Mouse (Mus musculus) megakaryocyte, embryonic 14.5 days (primary cell): ENCODE measurements at regions not wholly inside any gene's neighbourhood (a gene's known extent, or its start where the extent isn't known, plus 50 kb on each side); places are given as distances from the start of the nearest gene placed in this dataset.

Experiments used
- H3K27me3 ChIP-seq: replicated peaks from 2 replicates; pipeline ENCODE3; 2012; ENCODE audit warnings: inconsistent platforms
- H3K36me3 ChIP-seq: replicated peaks from 2 replicates; pipeline ENCODE3; 2012; ENCODE audit warnings: low read length, inconsistent platforms, mixed read lengths
- H3K4me1 ChIP-seq: 2 replicates; pipeline ENCODE4 v1.6.1; 2012; ENCODE audit warnings: inconsistent platforms
- H3K4me3 ChIP-seq: replicated peaks from 2 replicates; pipeline ENCODE3; 2012; ENCODE audit warnings: moderate library complexity, mild to moderate bottlenecking, inconsistent platforms
- H3K9me3 ChIP-seq: 2 replicates; pipeline ENCODE4 v1.6.1; 2012; ENCODE audit warnings: inconsistent platforms
- FLI1 ChIP-seq: IDR thresholded peaks from 2 replicates; pipeline ENCODE4 v1.6.1; 2012; ENCODE audit warnings: low read length, inconsistent platforms, mixed read lengths
- GATA1 ChIP-seq: IDR thresholded peaks from 3 replicates; pipeline ENCODE4 v1.6.1; 2012; ENCODE audit warnings: mixed read lengths, low read length, inconsistent platforms, borderline replicate concordance

DNA sequence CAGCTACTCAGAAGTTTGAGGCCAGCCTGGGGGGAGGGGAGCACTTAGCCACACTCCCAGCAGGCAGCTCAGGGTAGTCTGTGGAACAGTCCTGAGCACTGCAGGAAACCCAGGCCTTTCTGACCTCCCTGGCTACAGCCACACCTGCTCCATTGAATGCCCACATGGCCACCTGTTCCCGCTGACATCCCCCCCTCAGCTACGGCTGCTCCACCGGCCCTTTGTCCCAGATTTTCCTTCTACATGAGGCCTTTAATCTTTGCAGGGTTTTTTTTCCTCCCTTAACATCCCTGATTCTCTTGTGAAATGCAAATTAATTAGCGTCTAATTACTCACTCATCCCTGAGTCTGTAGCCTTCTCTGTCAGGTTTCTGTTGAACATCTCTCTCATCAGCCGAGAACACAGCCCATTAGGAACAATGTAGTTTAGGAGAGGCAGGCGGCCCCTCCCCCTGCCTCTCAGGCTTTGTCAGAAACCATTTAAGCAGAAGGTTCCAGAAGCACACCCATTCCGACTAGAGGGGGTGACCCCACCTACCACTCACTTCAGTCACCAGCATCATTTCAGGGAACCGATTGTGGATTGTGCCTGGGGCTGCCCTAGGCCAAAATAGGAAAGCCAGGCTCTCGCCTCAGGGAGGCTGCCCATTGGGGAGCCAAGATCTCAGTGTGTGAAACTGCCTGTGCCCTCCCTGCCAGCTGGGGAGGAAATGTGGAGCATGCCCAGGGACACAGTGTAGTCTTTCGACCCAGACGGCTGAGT is 78.8 kb upstream of the Tle3 start:
- Histone ChIP-seq H3K27me3 (peaks cover 79% of the 10 kb centered on the region), H3K4me3 (no peak overlapping the region), H3K36me3 (no peaks in the 10 kb centered on the region), H3K9me3 (peaks cover 17% of the 10 kb centered on the region), H3K4me1 (no peaks in the 10 kb centered on the region)
- TF ChIP-seq FLI1 (no peak), GATA1 (no peak)

DNA sequence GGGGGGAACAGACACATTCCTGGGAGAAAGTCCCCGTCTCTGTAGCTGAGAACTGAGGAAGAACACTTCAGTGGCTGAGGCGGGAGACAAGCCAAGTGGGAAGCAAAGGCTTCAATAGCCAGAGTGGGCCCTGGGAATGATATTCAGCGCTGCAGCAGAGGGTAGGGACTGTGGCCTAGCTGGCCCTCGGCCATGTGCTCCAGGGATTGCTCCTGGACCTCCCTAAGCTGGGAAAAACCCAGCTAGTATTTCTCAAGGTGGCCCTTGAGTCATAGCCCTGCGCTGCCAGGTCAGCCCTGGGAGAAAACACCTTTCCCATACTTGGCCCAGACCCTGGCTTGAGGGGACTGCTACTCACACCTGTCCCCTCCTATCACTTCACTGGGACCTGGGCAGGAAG is 77.2 kb upstream of the Tle3 start:
- TF ChIP-seq FLI1 (no peak), GATA1 (no peak)
- Histone ChIP-seq H3K27me3 (peaks cover 77% of the 10 kb centered on the region), H3K4me3 (no peak overlapping the region), H3K4me1 (no peaks in the 10 kb centered on the region), H3K36me3 (no peaks in the 10 kb centered on the region), H3K9me3 (peaks cover 17% of the 10 kb centered on the region)

- H3K9me3 ChIP-seq = peaks cover 17% of the 10 kb centered on the region
- no peak overlapping the region for H3K4me3 ChIP-seq
- no peaks in the 10 kb centered on the region for H3K4me1 ChIP-seq
- peaks cover 78% of the 10 kb centered on the region for H3K27me3 ChIP-seq
- TF ChIP-seq GATA1 (no peak), FLI1 (no peak)
- no peaks in the 10 kb centered on the region for H3K36me3 ChIP-seq
These were observed 75.7 kb upstream of the Tle3 start for GRCm38 (mm10) chr9:61296311-61296947.

- TF ChIP-seq GATA1 (no peak), FLI1 (no peak)
- H3K4me3 ChIP-seq = no peak overlapping the region
- H3K27me3 ChIP-seq = peaks cover 78% of the 10 kb centered on the region
These were observed 74.8 kb upstream of the Tle3 start for GRCm38 (mm10) chr9:61297385-61297784.

GRCm38 (mm10) chr9:61299873-61300560 is 72.1 kb upstream of the Tle3 start:
- Histone ChIP-seq H3K4me1 (no peaks in the 10 kb centered on the region), H3K4me3 (no peak overlapping the region), H3K36me3 (no peaks in the 10 kb centered on the region), H3K9me3 (peaks cover 17% of the 10 kb centered on the region), H3K27me3 (peaks cover 67% of the 10 kb centered on the region)
- TF ChIP-seq GATA1 = no peak

More at GRCm38 (mm10) chr9:61297385-61297784, 74.8 kb upstream of the Tle3 start:
- Histone ChIP-seq H3K4me1 (no peaks in the 10 kb centered on the region), H3K36me3 (no peaks in the 10 kb centered on the region), H3K9me3 (peaks cover 17% of the 10 kb centered on the region)

GRCm38 (mm10) chr9:61301070-61301469 is 71.1 kb upstream of the Tle3 start:
- Histone ChIP-seq H3K4me1 (no peaks in the 10 kb centered on the region), H3K27me3 (peaks cover 66% of the 10 kb centered on the region), H3K36me3 (no peaks in the 10 kb centered on the region), H3K4me3 (no peak overlapping the region), H3K9me3 (peaks cover 12% of the 10 kb centered on the region)
- no peak for TF ChIP-seq GATA1
- TF ChIP-seq FLI1 = no peak

DNA sequence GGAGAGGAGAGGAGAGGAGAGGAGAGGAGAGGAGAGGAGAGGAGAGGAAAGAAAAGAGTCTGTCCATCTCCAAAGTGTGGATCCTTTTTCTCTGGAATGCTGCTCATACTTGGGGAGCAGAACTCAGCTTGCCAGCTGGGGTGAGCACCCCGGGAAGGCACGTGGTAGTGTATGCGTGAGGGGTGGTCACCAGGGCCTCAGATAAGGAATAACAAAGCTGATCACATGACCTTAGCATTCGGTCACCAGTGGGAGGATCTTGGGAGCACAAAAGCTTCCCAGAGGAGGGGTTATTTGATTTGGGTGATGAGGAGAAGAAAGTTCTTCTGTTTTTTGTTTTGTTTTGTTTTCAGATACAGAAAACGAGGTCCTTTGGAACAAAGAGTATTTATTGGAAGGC is 69.4 kb upstream of the Tle3 start:
- H3K4me3 ChIP-seq = no peak overlapping the region
- H3K9me3 ChIP-seq = peaks cover 7% of the 10 kb centered on the region; the same call in 1 of the 2 replicates
- no peaks in the 10 kb centered on the region for H3K36me3 ChIP-seq
- H3K27me3 ChIP-seq = peaks cover 70% of the 10 kb centered on the region
- TF ChIP-seq GATA1 (no peak), FLI1 (no peak)
- no peaks in the 10 kb centered on the region for H3K4me1 ChIP-seq

GRCm38 (mm10) chr9:61306306-61306705 is 65.9 kb upstream of the Tle3 start:
- TF ChIP-seq GATA1 = no peak
- TF ChIP-seq FLI1 = no peak
- H3K4me1 ChIP-seq = no peaks in the 10 kb centered on the region

GRCm38 (mm10) chr9:61309096-61309495 is 63.1 kb upstream of the Tle3 start:
- Histone ChIP-seq H3K4me3 (no peak overlapping the region), H3K9me3 (peaks cover 7% of the 10 kb centered on the region; the same call in 1 of the 2 replicates), H3K27me3 (peaks cover 83% of the 10 kb centered on the region), H3K4me1 (no peaks in the 10 kb centered on the region), H3K36me3 (no peaks in the 10 kb centered on the region)
- no peak for TF ChIP-seq GATA1
- TF ChIP-seq FLI1 = no peak

More at GRCm38 (mm10) chr9:61306306-61306705, 65.9 kb upstream of the Tle3 start:
- Histone ChIP-seq H3K9me3 (peaks cover 7% of the 10 kb centered on the region; the same call in 1 of the 2 replicates), H3K27me3 (peaks cover 73% of the 10 kb centered on the region), H3K36me3 (no peaks in the 10 kb centered on the region), H3K4me3 (no peak overlapping the region)

DNA sequence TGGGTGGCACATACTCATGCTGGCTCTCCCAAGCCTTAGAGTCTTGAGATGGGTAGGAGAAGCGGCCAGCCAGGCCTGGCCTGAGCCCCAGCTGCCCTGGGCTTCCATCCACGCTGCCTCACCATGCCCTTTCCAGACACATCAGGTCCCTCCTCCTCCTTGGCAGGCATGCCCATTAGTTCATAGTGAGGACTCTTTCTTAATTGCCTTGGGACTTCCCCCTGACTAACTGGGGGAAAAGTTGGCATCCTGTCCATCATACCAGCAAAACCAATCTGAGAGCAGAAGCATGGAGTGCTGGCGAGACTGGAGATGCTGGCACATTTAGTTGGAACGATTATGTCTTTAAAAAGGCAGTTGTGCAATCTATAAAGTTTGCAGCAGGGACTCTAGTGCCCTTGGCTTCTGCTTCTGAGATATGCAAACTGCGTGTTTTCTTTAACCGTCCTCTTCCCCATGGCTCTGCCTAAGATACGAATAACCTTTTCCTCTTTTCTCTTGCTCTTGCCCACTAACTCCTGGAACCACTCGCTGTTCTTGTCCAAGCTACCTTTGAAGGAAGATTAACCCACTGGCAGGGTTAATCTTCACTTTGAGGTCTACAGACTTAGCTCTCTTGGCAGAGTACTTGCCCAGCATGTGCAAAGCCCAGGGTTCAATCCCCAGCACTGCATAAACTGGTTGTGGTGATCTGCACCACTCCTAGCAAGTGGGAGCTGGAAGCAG is 62.2 kb upstream of the Tle3 start:
- H3K9me3 ChIP-seq = peaks cover 7% of the 10 kb centered on the region; the same call in 1 of the 2 replicates
- no peak overlapping the region for H3K4me3 ChIP-seq
- H3K36me3 ChIP-seq = no peaks in the 10 kb centered on the region
- peaks cover 90% of the 10 kb centered on the region for H3K27me3 ChIP-seq
- H3K4me1 ChIP-seq = no peaks in the 10 kb centered on the region
- TF ChIP-seq FLI1 (no peak), GATA1 (no peak)
